Mouse (Mus musculus) C2C12 (cell line): ENCODE results near the gene Fbxo21. TPM values are rescaled to one million over a fixed set of nuclear protein-coding genes. Genes with fewer than 3 reads are reported as not detected.

Source experiments
- H3K27me3 ChIP-seq: one replicate; pipeline ENCODE4 v1.6.1; 2011; ENCODE audit not compliant: control insufficient read depth, insufficient read depth, insufficient read length
- H3K36me3 ChIP-seq: one replicate; pipeline ENCODE4 v1.6.1; 2011; ENCODE audit not compliant: control insufficient read depth, insufficient read depth
- H3K4me3 ChIP-seq: one replicate; pipeline ENCODE4 v1.5.1; 2011; ENCODE audit warnings: mild to moderate bottlenecking, control low read depth; ENCODE audit not compliant: poor library complexity, insufficient read depth, severe bottlenecking
- H3K79me2 ChIP-seq: one replicate; pipeline ENCODE4 v1.6.1; 2011; ENCODE audit not compliant: control insufficient read depth, insufficient read depth
- H3K79me3 ChIP-seq: one replicate; pipeline ENCODE4 v1.6.1; 2011; ENCODE audit warnings: low read depth, control low read depth
- H3ac ChIP-seq: one replicate; pipeline ENCODE3; 2011; ENCODE audit warnings: low read depth; ENCODE audit not compliant: control insufficient read depth, insufficient read length
- CEBPB ChIP-seq: IDR thresholded peaks from one replicate; pipeline ENCODE4 v1.6.1; 2011; ENCODE audit warnings: low read depth, mild to moderate bottlenecking, control low read depth, moderate library complexity
- CTCF ChIP-seq: IDR thresholded peaks from one replicate; pipeline ENCODE4 v1.5.1; 2011; ENCODE audit not compliant: control insufficient read depth, insufficient read depth, insufficient read length
- FOSL1 ChIP-seq: IDR thresholded peaks from one replicate; pipeline ENCODE4 v1.8.0; 2011; ENCODE audit warnings: mild to moderate bottlenecking, low read length; ENCODE audit not compliant: poor library complexity, insufficient read depth, severe bottlenecking
- MAX ChIP-seq: IDR thresholded peaks from one replicate; pipeline ENCODE4 v1.6.1; 2011; ENCODE audit warnings: mild to moderate bottlenecking, control low read depth
- MYOD1 ChIP-seq: IDR thresholded peaks from one replicate; pipeline ENCODE4 v1.6.1; 2011; ENCODE audit warnings: low read depth; ENCODE audit not compliant: control insufficient read depth, insufficient read length
- MYOG ChIP-seq: IDR thresholded peaks from one replicate; pipeline ENCODE4 v1.6.1; 2011; ENCODE audit not compliant: control insufficient read depth, insufficient read length; ENCODE audit errors: extremely low read depth
- USF1 ChIP-seq: IDR thresholded peaks from one replicate; pipeline ENCODE4 v1.6.1; 2011; ENCODE audit warnings: low read depth, mild to moderate bottlenecking, control low read depth, moderate library complexity
- polyA plus RNA-seq: library from polyadenylated mRNA; unstranded; fragments of >200 nt; fragmentation: generic; extraction: Trizol; gene quantifications from one replicate; pipeline ENCODE4 v1.2.1, GENCODE M21; 2012; ENCODE audit warnings: missing spikeins

Fbxo21 gene
- polyA plus RNA-seq, 1 experiment, result 16.0 TPM

DNA sequence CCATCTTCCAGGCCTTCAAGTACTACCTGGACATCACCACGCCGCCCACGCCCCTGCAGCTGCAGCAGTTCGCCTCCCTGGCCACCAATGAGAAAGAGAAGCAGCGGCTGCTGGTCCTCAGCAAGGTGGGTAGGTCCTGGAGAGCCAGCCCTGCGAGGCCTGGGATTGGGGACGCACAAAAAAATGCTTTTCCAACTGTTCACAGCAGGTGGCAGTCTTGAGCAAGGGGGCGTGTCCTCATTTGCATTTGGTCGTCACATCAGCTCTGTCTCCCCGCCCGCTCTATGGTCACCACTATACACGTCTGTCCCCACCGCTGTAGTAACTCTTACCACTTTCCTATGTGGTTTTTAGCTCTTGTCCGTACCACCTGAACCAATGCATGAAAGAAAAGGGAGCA is 38.3 kb upstream of the Fbxo21 start:
- Histone ChIP-seq H3K79me3 (no peaks in the 10 kb centered on the region), H3K79me2 (no peaks in the 10 kb centered on the region), H3K4me3 (no peak overlapping the region), H3K27me3 (peaks cover 26% of the 10 kb centered on the region), H3ac (no peak overlapping the region), H3K36me3 (no peaks in the 10 kb centered on the region)
- TF ChIP-seq MYOG (no peak), CTCF (peak; percentile 46)

DNA sequence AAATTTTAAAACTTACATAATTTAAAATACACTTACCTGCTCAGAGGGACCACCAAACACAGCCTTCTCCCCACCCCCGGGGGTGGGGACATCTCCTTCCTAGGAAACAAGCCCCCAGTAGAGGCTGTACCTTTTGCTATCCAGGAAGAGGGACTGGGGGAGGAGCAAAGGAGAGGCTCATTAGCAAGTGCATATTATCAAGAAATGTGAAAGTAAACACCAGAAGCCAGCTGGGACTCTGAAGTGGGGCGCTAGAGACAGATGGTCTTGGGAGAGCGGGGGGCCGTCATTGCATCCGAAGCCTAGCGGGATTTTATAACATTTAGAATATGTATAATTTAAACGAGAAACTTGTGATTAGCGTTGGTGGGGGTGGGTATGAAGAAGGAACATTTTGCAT is 37.1 kb upstream of the Fbxo21 start:
- Histone ChIP-seq H3K36me3 (no peaks in the 10 kb centered on the region), H3K4me3 (no peak overlapping the region), H3K79me3 (no peaks in the 10 kb centered on the region), H3K27me3 (peaks cover 36% of the 10 kb centered on the region), H3ac (no peak overlapping the region), H3K79me2 (no peaks in the 10 kb centered on the region)
- no peak for TF ChIP-seq MYOG
- TF ChIP-seq CEBPB, result no peak
- no peak for TF ChIP-seq CTCF
- TF ChIP-seq FOSL1, result no peak
- TF ChIP-seq USF1, result no peak
- TF ChIP-seq MYOD1, result no peak
- TF ChIP-seq MAX, result no peak

DNA sequence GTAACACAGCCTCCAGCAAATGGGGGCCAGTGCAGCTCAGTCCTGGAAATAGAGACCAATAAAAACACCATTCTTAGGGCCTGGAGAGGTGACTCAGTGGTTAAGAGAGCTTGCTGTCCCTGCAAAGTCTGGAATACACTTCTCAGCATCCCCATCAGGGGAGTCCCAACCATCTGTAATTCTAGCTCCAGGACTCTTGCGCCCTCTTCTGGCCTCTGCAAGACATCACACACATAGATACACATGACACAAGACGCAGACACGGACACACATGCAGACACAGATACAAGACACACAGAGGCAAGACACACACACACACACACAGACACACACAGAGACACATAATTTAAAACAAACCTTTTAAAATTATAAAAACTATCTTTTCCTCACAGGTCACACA is 35.0 kb upstream of the Fbxo21 start:
- H3K27me3 ChIP-seq, result peaks cover 24% of the 10 kb centered on the region
- H3K79me2 ChIP-seq, result no peaks in the 10 kb centered on the region
- no peaks in the 10 kb centered on the region for H3K36me3 ChIP-seq
- TF ChIP-seq MYOD1, result no peak
- no peak for TF ChIP-seq CEBPB
- TF ChIP-seq CTCF, result no peak
- no peak for TF ChIP-seq MAX
- no peak for TF ChIP-seq MYOG
- TF ChIP-seq FOSL1, result no peak
- TF ChIP-seq USF1, result no peak
- no peak overlapping the region for H3K4me3 ChIP-seq
- no peak overlapping the region for H3ac ChIP-seq
- no peaks in the 10 kb centered on the region for H3K79me3 ChIP-seq

DNA sequence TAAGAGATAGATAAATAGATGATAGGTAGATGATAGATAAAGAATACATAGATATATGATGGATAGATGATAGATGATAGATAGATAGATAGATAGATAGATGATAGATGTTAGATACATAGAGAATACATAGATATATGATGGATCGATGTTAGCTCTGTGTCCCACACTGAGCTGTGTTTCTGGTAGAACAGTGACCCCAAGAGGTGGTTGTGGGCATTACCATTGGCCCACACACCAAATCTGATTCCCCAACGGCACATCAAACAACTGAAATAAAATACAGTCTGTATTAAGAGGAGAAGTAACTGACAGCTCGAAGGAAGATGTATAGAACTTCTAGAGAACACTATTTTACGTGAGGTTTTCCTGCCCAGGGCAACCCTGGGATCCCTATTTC is 29.9 kb upstream of the Fbxo21 start:
- no peaks in the 10 kb centered on the region for H3K79me3 ChIP-seq
- H3K36me3 ChIP-seq, result no peaks in the 10 kb centered on the region
- TF ChIP-seq CEBPB, result no peak
- no peak for TF ChIP-seq FOSL1
- TF ChIP-seq USF1, result no peak
- TF ChIP-seq CTCF, result peak; percentile 35
- no peak overlapping the region for H3K4me3 ChIP-seq
- peaks cover 39% of the 10 kb centered on the region for H3K27me3 ChIP-seq
- no peaks in the 10 kb centered on the region for H3K79me2 ChIP-seq
- H3ac ChIP-seq, result no peak overlapping the region

DNA sequence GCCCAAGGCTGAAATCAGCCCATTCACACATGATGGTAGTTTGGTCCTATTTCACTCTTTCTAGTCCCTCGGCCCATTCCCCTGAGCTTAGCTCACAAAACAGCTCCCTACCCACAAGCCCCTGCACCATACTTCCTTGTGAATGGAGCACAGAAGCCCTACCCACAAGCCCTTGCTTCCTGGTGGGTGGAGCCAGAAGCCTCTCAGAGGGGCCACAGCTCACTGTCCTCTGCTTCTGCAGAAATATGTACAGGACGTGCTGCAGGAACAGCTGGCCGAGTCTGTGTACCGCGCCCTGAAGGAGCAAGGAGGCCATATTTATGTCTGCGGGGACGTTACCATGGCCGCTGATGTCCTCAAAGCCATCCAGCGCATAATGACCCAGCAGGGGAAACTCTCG is 27.1 kb upstream of the Fbxo21 start:
- H3ac ChIP-seq, result no peak overlapping the region
- TF ChIP-seq CEBPB (no peak), USF1 (no peak), CTCF (no peak), MYOD1 (no peak)
- no peaks in the 10 kb centered on the region for H3K79me2 ChIP-seq
- no peaks in the 10 kb centered on the region for H3K79me3 ChIP-seq
- no peak overlapping the region for H3K4me3 ChIP-seq
- H3K27me3 ChIP-seq, result peaks cover 21% of the 10 kb centered on the region
- H3K36me3 ChIP-seq, result no peaks in the 10 kb centered on the region

DNA sequence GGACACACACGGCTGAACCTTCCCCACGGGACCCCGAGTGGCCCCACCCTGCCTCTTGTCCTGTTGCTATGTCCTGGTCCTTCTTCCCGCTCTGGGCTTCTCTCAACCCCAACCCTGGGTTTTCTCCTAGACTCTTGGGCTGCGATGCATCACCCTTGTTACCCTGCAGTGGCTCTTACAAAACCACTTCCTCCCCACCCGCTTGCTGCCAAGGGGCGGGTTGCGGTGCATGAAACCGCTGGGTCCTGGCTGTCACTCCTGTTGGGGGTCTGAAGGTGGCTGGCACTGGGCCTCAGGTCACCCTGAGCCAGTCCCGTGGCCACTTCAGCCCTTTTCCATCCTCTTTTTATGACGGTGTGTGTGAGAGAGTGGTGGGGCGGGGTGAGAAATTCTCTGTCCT is 22.6 kb upstream of the Fbxo21 start:
- no peaks in the 10 kb centered on the region for H3K36me3 ChIP-seq
- TF ChIP-seq CTCF (no peak), MAX (no peak), FOSL1 (no peak), USF1 (no peak), MYOG (no peak), MYOD1 (no peak), CEBPB (no peak)
- H3K79me3 ChIP-seq, result no peaks in the 10 kb centered on the region
- H3K79me2 ChIP-seq, result no peaks in the 10 kb centered on the region
- H3K4me3 ChIP-seq, result no peak overlapping the region
- H3K27me3 ChIP-seq, result peaks cover 29% of the 10 kb centered on the region
- no peak overlapping the region for H3ac ChIP-seq
